Mouse (Mus musculus) CH12.LX (cell line): ENCODE results near the gene Laptm5.

Source experiments
- CTCF ChIP-seq, 2 experiments: IDR thresholded peaks in 1 of 2; conservative IDR thresholded peaks in 1 of 2; 2 replicates each; pipeline ENCODE4 v1.5.1; 2011 to 2012; ENCODE audit warnings: low read depth in 2 of 2, low read length in 2 of 2, improper control_type of control experiment in 1 of 2, inconsistent platforms in 1 of 2, mild to moderate bottlenecking in 1 of 2, moderate library complexity in 1 of 2
- E2F4 ChIP-seq: IDR thresholded peaks from 2 replicates; pipeline ENCODE4 v1.6.1; 2011; ENCODE audit warnings: low read depth, low read length, improper control_type of control experiment; ENCODE audit not compliant: insufficient replicate concordance
- GABPA ChIP-seq: IDR thresholded peaks from 2 replicates; pipeline ENCODE4 v1.6.1; 2012; ENCODE audit warnings: low read depth, low read length, improper control_type of control experiment, inconsistent platforms; ENCODE audit not compliant: insufficient replicate concordance
- ZMIZ1 ChIP-seq: IDR thresholded peaks from 2 replicates; pipeline ENCODE4 v1.6.1; 2012; ENCODE audit warnings: low read depth, mild to moderate bottlenecking, inconsistent platforms, low read length, improper control_type of control experiment

GRCm38 (mm10) chr4:130942644-130943043, 29.7 kb downstream of the Laptm5 start:
- TF ChIP-seq E2F4, result no peak
- TF ChIP-seq ZMIZ1, result no peak
- no peak for TF ChIP-seq GABPA
- TF ChIP-seq CTCF (conservative IDR thresholded peaks at IDR 0.05 in 1 of 2, IDR thresholded peaks at IDR 0.05 in 1 of 2; ENCODE audit: low read depth in 2 of 2, low read length in 2 of 2), result no peak
